Mouse (Mus musculus) ES-E14 (cell line): ENCODE results near the gene Nicn1. TPM values are rescaled to one million over a fixed set of nuclear protein-coding genes. Genes with fewer than 3 reads are reported as not detected.

Experiments
- DNase-seq: peaks from one replicate; pipeline ENCODE4 v3.0.0-alpha.2; 2013; ENCODE audit warnings: low read depth, low spot score
- H3K27ac ChIP-seq: 2 replicates; pipeline ENCODE4 v1.5.1; 2012; ENCODE audit warnings: low read depth, mild to moderate bottlenecking, low read length, moderate library complexity, mixed read lengths; ENCODE audit not compliant: poor library complexity, insufficient read depth, severe bottlenecking
- H3K36me3 ChIP-seq: 2 replicates; pipeline ENCODE4 v1.6.1; 2012; ENCODE audit warnings: mild to moderate bottlenecking, low read length, moderate library complexity, mixed read lengths; ENCODE audit not compliant: control insufficient read depth, poor library complexity, insufficient read depth, severe bottlenecking
- H3K4me1 ChIP-seq, 2 experiments: fragments of 150-350 bp in 1 of 2; sonication (generic) in 1 of 2; 2 replicates each; pipeline ENCODE4 v1.6.1; 2012; ENCODE audit warnings: low read length in 2 of 2, mild to moderate bottlenecking in 1 of 2, mixed read lengths in 1 of 2; ENCODE audit not compliant: control insufficient read depth in 2 of 2, insufficient read depth in 2 of 2, poor library complexity in 1 of 2
- H3K4me3 ChIP-seq, 2 experiments: fragments of 150-350 bp in 1 of 2; sonication (generic) in 1 of 2; 2 replicates each; pipeline ENCODE4 v1.5.1; 2012; ENCODE audit warnings: low read length in 2 of 2, low read depth in 1 of 2, mild to moderate bottlenecking in 1 of 2, mixed read lengths in 1 of 2; ENCODE audit not compliant: insufficient read depth in 1 of 2, poor library complexity in 1 of 2, severe bottlenecking in 1 of 2
- H3K9ac ChIP-seq: 2 replicates; pipeline ENCODE4 v1.6.1; 2012; ENCODE audit warnings: low read depth, mild to moderate bottlenecking, low read length, mixed read lengths; ENCODE audit not compliant: poor library complexity, insufficient read depth, severe bottlenecking
- H3K9me3 ChIP-seq: fragments of 150-350 bp; sonication (generic); 2 replicates; pipeline ENCODE4 v1.6.1; 2012; ENCODE audit warnings: low read depth, mild to moderate bottlenecking, low read length; ENCODE audit not compliant: control insufficient read depth, insufficient read depth
- CHD2 ChIP-seq: IDR thresholded peaks from 2 replicates; pipeline ENCODE4 v1.6.1; 2014; ENCODE audit warnings: mild to moderate bottlenecking, low read depth, low read length, inconsistent platforms
- HCFC1 ChIP-seq: IDR thresholded peaks from 2 replicates; pipeline ENCODE4 v1.6.1; 2012; ENCODE audit warnings: low read length, inconsistent platforms, borderline replicate concordance; ENCODE audit not compliant: insufficient read depth
- MAFK ChIP-seq: IDR thresholded peaks from 2 replicates; pipeline ENCODE4 v1.6.1; 2014; ENCODE audit warnings: mild to moderate bottlenecking, low read depth, low read length, inconsistent platforms; ENCODE audit not compliant: insufficient read depth
- ZC3H11A ChIP-seq: IDR thresholded peaks from 2 replicates; pipeline ENCODE4 v1.6.1; 2012; ENCODE audit warnings: low read depth, mild to moderate bottlenecking, inconsistent platforms, low read length, borderline replicate concordance
- ZNF384 ChIP-seq: IDR thresholded peaks from 2 replicates; pipeline ENCODE4 v1.6.1; 2012; ENCODE audit warnings: low read depth, low read length, inconsistent platforms
- in situ Hi-C, 2 experiments: fragments of 600-800 bp; cut with MboI; formaldehyde crosslinking; loops; one replicate each; pipeline ENCODE4 v1.15.1; 2025; ENCODE audit warnings: low sequenced_read_pairs in 2 of 2, inconsistent platforms in 1 of 2; ENCODE audit not compliant: unreplicated experiment in 2 of 2
- total RNA-seq: library from RNA; depleted of rRNA; stranded (reverse); fragments of 300-350 nt; gene quantifications from 2 replicates; pipeline ENCODE4 v1.2.3, GENCODE M21; 2012

Gene Nicn1
- total RNA-seq, 1 experiment: 9.2 TPM

GRCm38 (mm10) chr9:108305170-108305569 is 14.9 kb downstream of the Nicn1 start:
- H3K36me3 ChIP-seq: peaks cover 22% of the 10 kb centered on the region
- TF ChIP-seq ZC3H11A (no peak), CHD2 (no peak), HCFC1 (no peak), ZNF384 (no peak), MAFK (no peak)
- H3K4me3 ChIP-seq: peak overlapping the region; percentile 79 to 81
- in situ Hi-C loops: no loop called here
- H3K27ac ChIP-seq: no peak overlapping the region; the same call in 1 of the 2 replicates
- peak overlapping the region; percentile 85 for H3K9ac ChIP-seq
- no peaks in the 10 kb centered on the region for H3K9me3 ChIP-seq
- H3K4me1 ChIP-seq: peaks cover 7 to 9% of the 10 kb centered on the region in 2 experiments; a peak in 3 of 4 replicates
- DNase-seq: no peak

- peak; percentile 99 for DNase-seq
- peaks cover 17% of the 10 kb centered on the region for H3K36me3 ChIP-seq
- H3K4me1 ChIP-seq: peaks cover 9% of the 10 kb centered on the region in 2 experiments
- in situ Hi-C loops: no loop called here
- H3K9me3 ChIP-seq: no peaks in the 10 kb centered on the region
- H3K9ac ChIP-seq: peak within 1 kb of the TSS; percentile 99
- peak within 1 kb of the TSS; percentile 97 for H3K27ac ChIP-seq
- no peak for TF ChIP-seq CHD2
- 0 out of 2 replicates have a peak, but pooled peaks have one; percentile 47 for TF ChIP-seq HCFC1
- TF ChIP-seq ZNF384: no peak
- peak within 1 kb of the TSS; percentile 98 for H3K4me3 ChIP-seq
These were observed 15.6 kb downstream of the Nicn1 start, which contains the start of the genes Rhoa and Tcta for GRCm38 (mm10) chr9:108305629-108306520. Gene Rhoa (plus strand): TSS chr9:108306129. Gene Tcta (minus strand): TSS chr9:108306160.

- DNase-seq: no peak
- in situ Hi-C loops: no loop called here
- Histone ChIP-seq H3K4me1 (peaks cover 3 to 9% of the 10 kb centered on the region in 2 experiments), H3K4me3 (peak overlapping the region; percentile 98), H3K27ac (peak overlapping the region; percentile 97), H3K36me3 (peaks cover 13% of the 10 kb centered on the region), H3K9ac (peak overlapping the region; percentile 99), H3K9me3 (no peaks in the 10 kb centered on the region)
- TF ChIP-seq ZNF384 (no peak), HCFC1 (0 out of 2 replicates have a peak, but pooled peaks have one; percentile 6)
These were observed 16.3 kb downstream of the Nicn1 start for GRCm38 (mm10) chr9:108306571-108306980.

DNA sequence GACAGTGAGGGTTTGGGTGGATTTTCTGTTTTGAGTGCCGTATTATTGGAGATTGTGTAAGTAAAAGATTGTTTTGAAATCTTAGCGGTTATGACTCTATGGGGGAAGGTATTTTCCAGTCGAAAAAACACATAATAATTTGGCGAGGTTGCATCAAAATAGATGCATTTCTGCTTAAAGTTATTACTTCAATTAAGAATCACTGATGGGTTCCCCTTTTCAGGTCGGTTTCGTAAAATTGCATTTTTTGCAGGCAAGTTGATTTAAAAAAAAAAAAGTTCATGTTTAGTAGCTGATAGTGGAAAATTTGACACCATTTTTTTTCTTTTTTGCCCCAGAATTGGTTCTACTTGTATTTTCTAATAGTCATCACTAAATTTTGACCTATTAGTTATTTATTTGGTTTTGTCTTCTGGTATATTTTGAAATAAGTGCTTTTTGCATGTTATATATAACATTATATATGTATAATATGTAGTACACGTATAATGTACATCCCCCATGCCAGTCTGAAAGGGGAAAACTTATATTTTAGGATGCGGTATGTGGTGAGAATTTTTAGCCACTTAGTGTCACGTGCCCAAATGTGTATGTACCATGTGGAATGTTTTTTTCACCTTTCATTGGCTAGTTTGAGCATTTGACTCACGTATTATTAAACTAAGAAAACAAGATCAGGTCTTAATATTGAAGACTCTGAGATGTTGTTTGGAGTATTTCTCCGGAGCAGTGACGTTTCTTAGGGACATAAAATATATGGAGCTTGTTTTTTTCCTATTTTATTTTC is 17.0 kb downstream of the Nicn1 start:
- in situ Hi-C loops: no loop called here
- Histone ChIP-seq H3K27ac (peak overlapping the region; percentile 97; the same call in 1 of the 2 replicates), H3K9ac (peak overlapping the region; percentile 99), H3K4me3 (peak overlapping the region; percentile 98), H3K4me1 (peaks cover 0 to 9% of the 10 kb centered on the region in 2 experiments), H3K36me3 (peaks cover 9% of the 10 kb centered on the region), H3K9me3 (no peaks in the 10 kb centered on the region)
- TF ChIP-seq ZC3H11A (no peak), HCFC1 (no peak), MAFK (no peak), ZNF384 (no peak), CHD2 (no peak)
- DNase-seq: no peak
